Mouse (Mus musculus): ENCODE measurements around the gene Ilk. TPM values are rescaled to one million over a fixed set of nuclear protein-coding genes. Genes with fewer than 3 reads are reported as not detected.
A peak's percentile ranks its signal among the peaks of the same experiment; 100 is the strongest.
"Not testable (repeated sequence)": the region's sequence is repeated elsewhere in the genome, so short reads cannot be mapped to it uniquely, and the experiment has no call there.

Ilk gene
- polyA plus RNA-seq, 1 experiment: 213 TPM

DNA sequence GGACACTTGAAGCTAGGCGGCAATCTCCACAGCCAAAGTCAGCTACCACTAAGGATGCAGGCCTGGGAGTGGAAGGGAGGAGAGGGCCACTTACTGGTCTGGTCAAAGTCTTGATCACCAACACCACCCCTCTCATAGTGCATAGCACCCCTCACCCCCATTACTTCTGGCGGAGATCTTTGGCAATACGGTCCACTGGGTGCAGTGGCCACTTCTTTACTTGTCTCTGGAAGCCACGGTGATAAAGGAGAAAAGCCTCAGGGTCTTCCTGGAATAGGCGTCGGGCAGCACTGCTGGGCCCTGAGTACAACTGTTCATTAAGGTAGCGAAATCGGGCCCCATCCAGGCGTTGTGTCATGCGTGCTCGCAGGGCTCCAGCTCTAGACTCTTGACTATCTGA is 2.6 kb upstream of the Ilk start:
- Histone ChIP-seq H3K4me3 (ENCODE audit: insufficient read depth, low read length) (no peak overlapping the region), H3K4me1 (ENCODE audit: control insufficient read depth, insufficient read depth, low read length) (peaks cover 12% of the 10 kb centered on the region), H3K27ac (ENCODE audit: insufficient read depth, low read depth, low read length) (no peak overlapping the region)
- TF ChIP-seq POLR2A (IDR thresholded peaks at IDR 0.05; ENCODE audit: borderline replicate concordance, low read depth, low read length) (no peak), CTCF (IDR thresholded peaks at IDR 0.05; ENCODE audit: low read depth, low read length) (no peak)

DNA sequence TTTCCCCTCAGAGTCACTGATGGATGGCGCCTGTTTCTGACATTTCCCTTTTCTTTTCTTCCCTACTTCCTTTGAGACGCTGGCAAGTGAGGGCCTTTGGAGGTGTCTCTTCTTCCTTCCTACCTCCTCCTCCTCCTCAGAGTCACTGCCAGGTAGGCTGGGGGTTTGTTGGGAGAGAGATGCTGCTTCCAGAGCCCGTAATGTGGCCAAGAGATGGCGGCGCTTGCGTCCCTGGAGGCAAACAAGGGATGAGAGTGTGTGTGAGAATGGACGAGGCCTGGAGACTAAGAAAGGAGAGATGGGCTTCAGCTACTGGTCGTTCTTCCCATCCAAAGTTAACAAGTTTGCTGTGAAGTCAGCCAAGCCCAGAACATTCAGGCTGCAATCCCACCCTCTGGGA is 1.6 kb upstream of the Ilk start:
- no peak overlapping the region for H3K4me3 ChIP-seq (ENCODE audit: insufficient read depth, low read length)
- H3K4me1 ChIP-seq (ENCODE audit: control insufficient read depth, insufficient read depth, low read length): peaks cover 17% of the 10 kb centered on the region

DNA sequence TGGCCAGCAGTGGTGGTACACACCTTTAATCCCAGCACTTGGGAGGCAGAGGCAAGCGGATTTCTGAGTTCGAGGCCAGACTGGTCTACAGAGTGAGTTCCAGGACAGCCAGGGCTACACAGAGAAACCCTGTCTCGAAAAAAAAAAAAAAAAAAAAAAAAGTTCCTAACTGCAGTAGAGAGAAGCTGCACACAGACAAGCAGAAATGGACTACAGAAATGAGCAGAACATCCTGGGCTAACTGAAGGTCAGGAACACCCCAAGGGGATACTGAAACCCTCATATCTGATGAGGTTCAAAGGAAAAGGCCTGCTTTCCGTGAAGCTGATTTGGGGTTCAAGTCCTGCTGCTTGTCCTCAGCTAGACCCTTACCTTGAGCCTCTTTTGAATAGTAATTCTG is 928 bp upstream of the Ilk start:
- peak overlapping the region; percentile 85 for H3K4me3 ChIP-seq (ENCODE audit: insufficient read depth, low read length)
- not testable (repeated sequence) for H3K27ac ChIP-seq (ENCODE audit: insufficient read depth, low read depth, low read length)
- peaks cover 20% of the 10 kb centered on the region for H3K4me1 ChIP-seq (ENCODE audit: control insufficient read depth, insufficient read depth, low read length)

More for the DNA sequence above, 1.6 kb upstream of the Ilk start:
- no peak for TF ChIP-seq CTCF (IDR thresholded peaks at IDR 0.05; ENCODE audit: low read depth, low read length)
- no peak for TF ChIP-seq POLR2A (IDR thresholded peaks at IDR 0.05; ENCODE audit: borderline replicate concordance, low read depth, low read length)
- no peak overlapping the region for H3K27ac ChIP-seq (ENCODE audit: insufficient read depth, low read depth, low read length)

DNA sequence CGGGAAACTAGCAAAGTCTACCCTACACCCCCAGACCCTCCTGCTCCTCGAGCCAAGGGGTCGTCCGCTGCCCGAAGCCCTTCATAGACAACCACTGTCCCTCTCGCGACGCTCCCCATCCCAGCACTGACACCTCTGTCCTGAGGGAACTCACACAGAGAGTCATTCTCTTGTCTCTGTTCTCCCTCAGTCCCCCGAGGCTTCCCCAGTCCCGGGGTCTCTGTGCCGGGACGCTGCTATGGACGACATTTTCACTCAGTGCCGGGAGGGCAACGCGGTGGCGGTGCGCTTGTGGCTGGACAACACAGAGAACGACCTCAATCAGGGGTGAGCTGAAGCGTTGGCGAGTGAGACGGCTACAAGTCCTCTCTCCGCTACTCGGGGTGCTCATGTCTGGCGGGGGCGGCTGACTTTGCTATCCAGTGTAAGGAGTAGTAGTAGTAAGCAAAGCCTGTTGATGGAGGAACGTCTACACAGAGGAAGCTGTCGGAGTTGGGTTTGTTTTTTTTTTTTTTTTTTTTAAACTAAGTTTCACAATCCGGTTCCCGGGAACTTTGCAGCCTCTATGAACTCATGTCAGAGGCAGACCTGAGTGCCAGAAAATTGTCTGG is 624 bp downstream of the Ilk start, which contains the start of gene Rrp8:
Rrp8 (minus strand) TSS at position 475 of the 611 bp plus-strand sequence.
- peak within 1 kb of the TSS; percentile 70 for H3K27ac ChIP-seq (ENCODE audit: insufficient read depth, low read depth, low read length)
- H3K4me1 ChIP-seq (ENCODE audit: control insufficient read depth, insufficient read depth, low read length): peaks cover 20% of the 10 kb centered on the region
- H3K4me3 ChIP-seq (ENCODE audit: insufficient read depth, low read length): peak within 1 kb of the TSS; percentile 85
- no peak for TF ChIP-seq POLR2A (IDR thresholded peaks at IDR 0.05; ENCODE audit: borderline replicate concordance, low read depth, low read length)
- TF ChIP-seq CTCF (IDR thresholded peaks at IDR 0.05; ENCODE audit: low read depth, low read length): no peak

DNA sequence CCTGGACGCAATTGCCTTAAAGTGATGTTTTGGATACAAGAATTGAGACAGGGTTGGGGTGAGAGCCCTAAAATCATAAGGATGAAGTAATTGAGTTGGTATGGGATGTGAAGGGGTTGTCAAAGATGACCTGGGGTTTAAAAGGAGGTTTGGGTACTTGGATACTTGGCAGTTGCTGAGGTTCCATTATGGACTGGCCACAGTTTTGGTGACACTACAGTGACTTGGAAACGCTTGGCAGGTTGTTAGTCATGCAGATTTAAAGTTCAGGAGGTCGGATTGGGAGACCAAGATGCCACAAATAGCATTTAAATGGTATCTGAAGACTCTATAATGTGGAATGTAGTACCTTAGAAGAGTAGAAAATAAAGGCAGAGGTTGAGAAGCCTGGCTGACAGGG is 1.3 kb downstream of the Ilk start:
- TF ChIP-seq POLR2A (IDR thresholded peaks at IDR 0.05; ENCODE audit: borderline replicate concordance, low read depth, low read length): no peak
- TF ChIP-seq CTCF (IDR thresholded peaks at IDR 0.05; ENCODE audit: low read depth, low read length): no peak
- Histone ChIP-seq H3K4me3 (ENCODE audit: insufficient read depth, low read length) (peak overlapping the region; percentile 69), H3K27ac (ENCODE audit: insufficient read depth, low read depth, low read length) (peak overlapping the region; percentile 24; the same call in 1 of the 2 replicates), H3K4me1 (ENCODE audit: control insufficient read depth, insufficient read depth, low read length) (peaks cover 20% of the 10 kb centered on the region)

DNA sequence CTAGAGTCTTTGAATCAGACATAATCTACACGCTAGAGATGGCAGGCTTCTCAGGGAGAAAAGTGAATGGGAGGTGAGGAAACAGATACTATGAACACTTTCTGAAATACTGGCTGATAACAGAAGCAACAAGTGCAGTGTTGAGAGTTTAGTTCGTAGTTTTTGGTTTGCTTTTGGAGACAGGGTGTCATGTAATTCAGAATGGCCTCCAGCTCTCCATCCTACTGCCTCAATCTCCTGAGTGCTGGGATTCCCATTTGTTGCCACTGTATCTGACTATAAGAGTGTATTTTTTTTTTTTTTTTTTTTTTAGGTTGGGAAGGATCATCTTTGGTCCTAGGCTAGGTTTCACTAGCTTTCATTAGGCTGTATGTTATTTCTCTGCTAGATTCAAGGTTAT is 1.9 kb downstream of the Ilk start:
- Histone ChIP-seq H3K4me1 (ENCODE audit: control insufficient read depth, insufficient read depth, low read length) (peaks cover 24% of the 10 kb centered on the region), H3K4me3 (ENCODE audit: insufficient read depth, low read length) (no peak overlapping the region), H3K27ac (ENCODE audit: insufficient read depth, low read depth, low read length) (no peak overlapping the region)
- TF ChIP-seq CTCF (IDR thresholded peaks at IDR 0.05; ENCODE audit: low read depth, low read length) (no peak), POLR2A (IDR thresholded peaks at IDR 0.05; ENCODE audit: borderline replicate concordance, low read depth, low read length) (no peak)

DNA sequence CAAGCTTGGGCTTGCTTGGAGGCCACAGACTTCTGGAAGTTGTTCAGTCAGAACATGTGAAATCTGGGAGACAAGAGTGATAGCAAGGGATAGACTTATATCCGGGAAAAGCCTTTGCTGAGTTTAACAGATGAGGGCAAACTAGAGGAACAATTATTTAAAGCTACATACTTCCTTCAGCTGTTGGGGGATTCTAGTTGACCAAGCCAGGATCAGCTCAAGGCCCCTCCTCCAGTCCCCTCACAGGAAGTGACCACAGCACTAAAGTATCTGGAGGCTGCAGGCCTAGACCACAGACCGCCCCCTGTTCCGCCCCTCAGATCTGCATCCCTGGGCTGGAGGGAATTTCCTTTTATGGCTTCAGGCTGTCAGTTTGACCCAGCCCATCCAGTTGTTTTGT is 2.6 kb downstream of the Ilk start:
- H3K4me1 ChIP-seq (ENCODE audit: control insufficient read depth, insufficient read depth, low read length): peaks cover 25% of the 10 kb centered on the region
- TF ChIP-seq CTCF (IDR thresholded peaks at IDR 0.05; ENCODE audit: low read depth, low read length) (no peak), POLR2A (IDR thresholded peaks at IDR 0.05; ENCODE audit: borderline replicate concordance, low read depth, low read length) (no peak)
- peak overlapping the region; percentile 31 for H3K4me3 ChIP-seq (ENCODE audit: insufficient read depth, low read length)
- peak overlapping the region; percentile 70 for H3K27ac ChIP-seq (ENCODE audit: insufficient read depth, low read depth, low read length)

DNA sequence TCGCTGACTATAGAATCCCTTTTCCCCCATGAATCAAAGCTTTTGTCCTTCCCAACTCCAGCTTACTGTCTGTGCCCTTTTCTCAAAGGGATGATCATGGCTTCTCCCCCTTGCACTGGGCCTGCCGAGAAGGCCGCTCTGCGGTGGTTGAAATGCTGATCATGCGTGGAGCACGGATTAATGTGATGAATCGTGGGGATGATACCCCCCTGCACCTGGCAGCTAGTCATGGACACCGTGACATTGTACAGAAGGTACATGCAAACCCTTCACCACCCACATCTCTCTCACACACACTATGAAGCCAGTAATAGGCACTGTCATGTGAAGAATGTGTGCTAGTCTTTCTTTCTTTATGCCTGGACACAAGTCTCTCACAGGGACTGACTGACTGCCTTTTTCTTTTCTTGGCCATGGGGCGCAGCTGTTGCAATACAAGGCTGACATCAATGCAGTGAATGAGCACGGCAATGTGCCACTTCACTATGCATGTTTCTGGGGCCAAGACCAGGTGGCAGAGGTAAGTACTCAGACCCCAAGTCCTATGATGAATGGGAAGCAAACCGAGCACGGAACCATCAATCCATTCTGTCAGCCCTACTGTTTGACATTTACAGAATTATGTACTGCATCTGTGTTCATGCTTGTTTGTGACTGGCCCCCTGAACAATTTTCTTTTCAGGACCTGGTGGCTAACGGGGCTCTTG is 3.9 kb downstream of the Ilk start:
- Histone ChIP-seq H3K27ac (ENCODE audit: insufficient read depth, low read depth, low read length) (no peak overlapping the region), H3K4me1 (ENCODE audit: control insufficient read depth, insufficient read depth, low read length) (peaks cover 25% of the 10 kb centered on the region), H3K4me3 (ENCODE audit: insufficient read depth, low read length) (no peak overlapping the region)
- no peak for TF ChIP-seq CTCF (IDR thresholded peaks at IDR 0.05; ENCODE audit: low read depth, low read length)
- TF ChIP-seq POLR2A (IDR thresholded peaks at IDR 0.05; ENCODE audit: borderline replicate concordance, low read depth, low read length): no peak

DNA sequence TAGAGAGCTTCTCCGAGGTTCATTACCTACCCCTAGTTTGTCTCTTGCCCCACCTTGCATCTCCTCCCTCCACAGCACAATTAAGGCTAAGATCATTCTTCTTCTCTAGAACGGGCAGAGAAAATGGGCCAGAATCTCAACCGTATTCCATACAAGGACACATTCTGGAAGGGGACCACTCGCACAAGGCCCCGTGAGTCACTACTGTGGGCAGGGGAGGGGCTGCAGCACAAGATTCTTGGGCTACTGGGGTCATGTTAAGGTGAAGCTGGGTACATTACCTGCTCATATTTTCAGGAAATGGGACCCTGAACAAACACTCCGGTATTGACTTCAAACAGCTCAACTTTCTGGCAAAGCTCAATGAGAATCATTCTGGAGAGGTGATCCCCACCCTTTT is 4.5 kb downstream of the Ilk start:
- no peak overlapping the region for H3K4me3 ChIP-seq (ENCODE audit: insufficient read depth, low read length)
- TF ChIP-seq POLR2A (IDR thresholded peaks at IDR 0.05; ENCODE audit: borderline replicate concordance, low read depth, low read length) (no peak), CTCF (IDR thresholded peaks at IDR 0.05; ENCODE audit: low read depth, low read length) (no peak)
- no peak overlapping the region for H3K27ac ChIP-seq (ENCODE audit: insufficient read depth, low read depth, low read length)
- peaks cover 24% of the 10 kb centered on the region for H3K4me1 ChIP-seq (ENCODE audit: control insufficient read depth, insufficient read depth, low read length)

DNA sequence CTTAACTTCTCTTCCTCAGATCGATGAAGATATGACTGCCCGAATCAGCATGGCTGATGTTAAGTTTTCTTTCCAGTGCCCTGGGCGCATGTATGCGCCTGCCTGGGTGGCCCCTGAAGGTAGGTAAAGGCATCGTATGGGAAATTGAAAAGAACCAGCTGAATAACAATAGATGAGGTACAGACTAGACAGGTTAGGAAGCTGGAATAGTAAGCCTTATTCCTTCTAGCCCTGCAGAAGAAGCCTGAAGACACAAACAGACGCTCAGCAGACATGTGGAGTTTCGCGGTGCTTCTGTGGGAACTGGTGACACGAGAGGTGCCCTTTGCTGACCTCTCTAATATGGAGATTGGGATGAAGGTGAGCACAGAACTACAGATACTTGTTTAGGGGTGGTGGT is 5.6 kb downstream of the Ilk start:
- H3K4me1 ChIP-seq (ENCODE audit: control insufficient read depth, insufficient read depth, low read length): peaks cover 32% of the 10 kb centered on the region
- TF ChIP-seq CTCF (IDR thresholded peaks at IDR 0.05; ENCODE audit: low read depth, low read length) (no peak), POLR2A (IDR thresholded peaks at IDR 0.05; ENCODE audit: borderline replicate concordance, low read depth, low read length) (no peak)

DNA sequence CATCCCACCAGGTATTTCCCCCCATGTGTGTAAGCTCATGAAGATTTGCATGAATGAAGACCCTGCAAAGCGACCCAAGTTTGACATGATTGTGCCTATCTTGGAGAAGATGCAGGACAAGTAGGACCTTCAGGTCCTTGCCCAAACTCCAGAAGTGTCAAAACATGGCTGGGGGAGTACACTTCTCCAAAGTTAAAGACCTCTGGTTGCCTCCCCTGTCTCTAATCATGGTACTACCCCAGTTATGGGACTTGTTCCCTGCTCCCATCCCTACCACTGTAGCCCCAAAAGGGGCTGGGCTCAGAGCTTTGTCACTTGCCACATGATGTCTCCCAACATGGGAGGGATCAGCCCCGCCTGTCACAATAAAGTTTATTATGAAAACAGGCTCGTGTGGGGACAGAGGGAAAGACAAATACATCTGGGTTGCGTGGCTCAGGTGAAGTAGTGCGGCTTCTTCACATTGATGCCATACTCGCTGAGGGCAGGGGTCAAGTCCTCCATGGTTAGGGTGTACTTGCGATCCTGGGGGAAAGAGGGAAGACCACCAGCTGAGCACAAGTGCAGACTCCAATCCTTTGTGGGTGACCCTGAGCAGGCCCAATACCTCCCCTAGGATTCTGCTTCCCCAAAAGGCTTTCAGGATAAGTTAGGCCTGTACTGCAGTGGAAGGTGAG is 6.3 kb downstream of the Ilk start:
- Histone ChIP-seq H3K4me3 (ENCODE audit: insufficient read depth, low read length) (peak overlapping the region; percentile 96), H3K4me1 (ENCODE audit: control insufficient read depth, insufficient read depth, low read length) (peaks cover 29% of the 10 kb centered on the region)

More for the DNA sequence above, 5.6 kb downstream of the Ilk start:
- Histone ChIP-seq H3K4me3 (ENCODE audit: insufficient read depth, low read length) (no peak overlapping the region), H3K27ac (ENCODE audit: insufficient read depth, low read depth, low read length) (no peak overlapping the region)

DNA sequence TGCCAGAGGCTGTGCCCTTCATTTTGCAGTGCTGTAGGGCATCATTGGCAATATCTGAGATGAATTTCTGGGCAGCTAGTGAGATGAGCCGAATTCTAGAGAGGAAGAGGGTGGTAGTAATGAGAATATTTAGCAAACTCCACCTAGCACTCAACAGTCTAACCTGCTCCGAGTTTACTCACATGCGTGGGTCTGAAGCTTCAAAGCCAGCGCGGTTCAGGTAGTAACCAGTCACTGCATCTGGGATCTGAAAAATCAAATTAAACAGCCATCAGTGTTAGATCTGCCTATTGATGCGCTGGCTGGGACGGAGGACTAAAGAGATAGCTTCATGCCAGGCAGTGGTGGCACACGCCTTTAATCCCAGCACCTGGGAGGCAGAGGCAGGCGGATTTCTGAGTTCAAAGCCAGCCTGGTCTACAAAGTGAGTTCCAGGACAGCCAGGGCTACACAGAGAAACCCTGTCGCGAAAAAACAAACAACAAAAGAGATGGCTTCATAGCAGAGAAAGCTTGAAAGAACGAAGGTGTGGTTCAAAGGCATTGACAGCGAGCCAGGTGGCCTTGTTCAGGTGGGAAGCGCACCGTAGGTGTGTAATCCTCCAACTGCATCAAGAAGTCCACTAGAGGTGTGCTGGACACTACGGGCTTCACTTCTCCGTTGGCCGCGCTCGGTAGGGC is 7.0 kb downstream of the Ilk start:
- Histone ChIP-seq H3K4me3 (ENCODE audit: insufficient read depth, low read length) (peak overlapping the region; percentile 96), H3K27ac (ENCODE audit: insufficient read depth, low read depth, low read length) (peak overlapping the region; percentile 51; the same call in 1 of the 2 replicates), H3K4me1 (ENCODE audit: control insufficient read depth, insufficient read depth, low read length) (peaks cover 28% of the 10 kb centered on the region)

More for the DNA sequence above, 6.3 kb downstream of the Ilk start:
- H3K27ac ChIP-seq (ENCODE audit: insufficient read depth, low read depth, low read length): not testable (repeated sequence)
